Comparison of ENCODE assay signal across 16 mouse cellular contexts in genomic region chr6:146538661-146539060, GRCm38 (mm10). TPM values are rescaled to one million over a fixed set of nuclear protein-coding genes. Genes with fewer than 3 reads are reported as not detected.
DNase-seq lines count a peak whose midpoint lies in the region; ATAC-seq lines count a peak whose summit lies in the region.
"Had no signal": no experiment of that assay in that cellular context is flagged by ENCODE, and none has a peak within 500 bp of the region (broad histone marks: within the 10 kb centered on the region; RNA-seq: fewer than 3 reads in every experiment).

No protein-coding gene starts in this region.

- WGBS in heart, embryonic 16.5 days: 35% methylated on average over 4 of the region's 4 CpGs

- no peaks in the 10 kb centered on the region for H3K27me3 ChIP-seq in heart, embryonic 16.5 days (ENCODE audit: control insufficient read depth, insufficient read depth, low read length)
- H3K27me3 ChIP-seq: embryonic facial prominence, embryonic 13.5 days; hindbrain, embryonic 13.5 days; intestine, embryonic 15.5 days; kidney, embryonic 15.5 days; neural tube, embryonic 13.5 days had no signal

- H3K36me3 ChIP-seq in heart, embryonic 16.5 days (ENCODE audit: control insufficient read depth, insufficient read depth): no peaks in the 10 kb centered on the region
- H3K36me3 ChIP-seq: embryonic facial prominence, embryonic 13.5 days; hindbrain, embryonic 13.5 days; intestine, embryonic 15.5 days; kidney, embryonic 15.5 days; neural tube, embryonic 13.5 days had no signal

- H3K27ac ChIP-seq in heart, embryonic 16.5 days (ENCODE audit: low read length): peak overlapping the region; percentile 68
- H3K27ac ChIP-seq: embryonic facial prominence, embryonic 13.5 days; hindbrain, embryonic 13.5 days; intestine, embryonic 15.5 days; kidney, embryonic 15.5 days; neural tube, embryonic 13.5 days had no signal

- peaks cover 5% of the 10 kb centered on the region for H3K9me3 ChIP-seq in heart, embryonic 16.5 days (replicated peaks; ENCODE audit: control insufficient read depth, low read length)
- H3K9me3 ChIP-seq: embryonic facial prominence, embryonic 13.5 days; hindbrain, embryonic 13.5 days; intestine, embryonic 15.5 days; kidney, embryonic 15.5 days; neural tube, embryonic 13.5 days had no signal

- intact Hi-C loops in heart, postnatal 25 days (cut with DNase I): no loop called here
- intact Hi-C loops in left cerebral cortex, postnatal 10 days (cut with DNase I): no loop called here

- peaks cover 14% of the 10 kb centered on the region for H3K4me1 ChIP-seq in heart, embryonic 16.5 days (ENCODE audit: control insufficient read depth, insufficient read depth, low read length)
- H3K4me1 ChIP-seq: embryonic facial prominence, embryonic 13.5 days; hindbrain, embryonic 13.5 days; intestine, embryonic 15.5 days; kidney, embryonic 15.5 days; neural tube, embryonic 13.5 days had no signal

- no peak overlapping the region for H3K4me3 ChIP-seq in heart, embryonic 16.5 days (ENCODE audit: low read length)
- H3K4me3 ChIP-seq: embryonic facial prominence, embryonic 13.5 days; hindbrain, embryonic 13.5 days; intestine, embryonic 15.5 days; kidney, embryonic 15.5 days; neural tube, embryonic 13.5 days had no signal

- H3K4me2 ChIP-seq in heart, embryonic 16.5 days (ENCODE audit: low read depth, low read length): no peak overlapping the region
- H3K4me2 ChIP-seq: embryonic facial prominence, embryonic 13.5 days; hindbrain, embryonic 13.5 days; intestine, embryonic 15.5 days; kidney, embryonic 15.5 days; liver, embryonic 11.5 days; neural tube, embryonic 13.5 days had no signal

- ATAC-seq in heart, embryonic 16.5 days (replicated peaks; ENCODE audit: extremely low read depth, insufficient read depth, low FRiP score): peak; percentile 18; the same call in 1 of the 2 replicates
- no peak for ATAC-seq in megakaryocyte-erythroid progenitor cell, adult 5-6 weeks (replicated peaks; ENCODE audit: low FRiP score, low TSS enrichment, poor library complexity, severe bottlenecking)
- ATAC-seq: forebrain, embryonic 16.5 days; intestine, embryonic 15.5 days had no signal

- DNase-seq in heart, adult 18-20 months: peak; percentile 35 to 36
- no peak for DNase-seq in heart, postnatal 25 days (ENCODE audit: low spot score)
- peak; percentile 30 for DNase-seq in 3T3-L1 (ENCODE audit: low read depth, low spot score)
- DNase-seq in NIH3T3 (ENCODE audit: low read depth): peak; percentile 40
- DNase-seq in left cerebral cortex, postnatal 10 days (ENCODE audit: extremely low spot score in 1 of 2, low spot score in 2 of 2): no peak
- DNase-seq: lung, postnatal 10 days; thymus, postnatal 36 days had no signal

- H3K9ac ChIP-seq in heart, embryonic 16.5 days (ENCODE audit: low read length): no peak overlapping the region
- H3K9ac ChIP-seq: embryonic facial prominence, embryonic 13.5 days; hindbrain, embryonic 13.5 days; intestine, embryonic 15.5 days; kidney, embryonic 15.5 days; neural tube, embryonic 13.5 days had no signal

RNA-seq across cellular contexts. Expression of gene Itpr2, which starts 36.6 kb away (rescaled TPM):
- 10 to 100 TPM; 16.9 to 25.3 TPM for total RNA-seq in heart, adult 18-20 months (2021)
- total RNA-seq in heart, postnatal 25 days (2021): 10 to 100 TPM; 23.6 to 24.9 TPM
- polyA plus RNA-seq in heart, embryonic 16.5 days (2015; fragmentation: Nextera tagmentation; extraction: Ambion mirVana): 39.4 and 49.4 TPM in 2 replicates
- total RNA-seq in megakaryocyte-erythroid progenitor cell, adult 5-6 weeks (2014; fragmentation: Nextera tagmentation): 10.1 and 14.2 TPM in 2 replicates
- 8.6 and 9.3 TPM in 2 replicates for total RNA-seq in megakaryocyte-erythroid progenitor cell, adult 5-6 weeks (2017)
- total RNA-seq in left cerebral cortex, postnatal 10 days (2021): 10 to 100 TPM; 17.0 to 19.3 TPM

RNA-seq across cellular contexts. Expression of gene Fgfr1op2, which starts 38.3 kb away (rescaled TPM):
- 10 to 100 TPM; 64.8 to 73.0 TPM for total RNA-seq in heart, adult 18-20 months (2021)
- 10 to 100 TPM; 65.2 to 67.2 TPM for total RNA-seq in heart, postnatal 25 days (2021)
- polyA plus RNA-seq in heart, embryonic 16.5 days (2015; fragmentation: Nextera tagmentation; extraction: Ambion mirVana): 89.3 and 104 TPM in 2 replicates
- 127 and 129 TPM in 2 replicates for total RNA-seq in megakaryocyte-erythroid progenitor cell, adult 5-6 weeks (2014; fragmentation: Nextera tagmentation)
- total RNA-seq in megakaryocyte-erythroid progenitor cell, adult 5-6 weeks (2017): 205 and 208 TPM in 2 replicates
- 10 to 100 TPM; 47.2 to 50.3 TPM for total RNA-seq in left cerebral cortex, postnatal 10 days (2021)

RNA-seq across cellular contexts. Expression of gene Ints13, which starts 39.0 kb away (rescaled TPM):
- total RNA-seq in heart, adult 18-20 months (2021): 10 to 100 TPM; 13.7 to 20.1 TPM
- 10 to 100 TPM; 20.7 to 21.3 TPM for total RNA-seq in heart, postnatal 25 days (2021)
- polyA plus RNA-seq in heart, embryonic 16.5 days (2015; fragmentation: Nextera tagmentation; extraction: Ambion mirVana): 51.0 and 59.1 TPM in 2 replicates
- 119 and 125 TPM in 2 replicates for total RNA-seq in megakaryocyte-erythroid progenitor cell, adult 5-6 weeks (2014; fragmentation: Nextera tagmentation)
- total RNA-seq in megakaryocyte-erythroid progenitor cell, adult 5-6 weeks (2017): 173 and 221 TPM in 2 replicates
- 10 to 100 TPM; 29.4 to 34.4 TPM for total RNA-seq in left cerebral cortex, postnatal 10 days (2021)

Comparison
In these comparisons a context has a peak if more than half of its experiments do, and no peak if none do; other contexts are left out.
1. DNase-seq: peak in heart, adult 18-20 months (2 of 2), 3T3-L1 (single experiment) and NIH3T3 (single experiment); none in heart, postnatal 25 days (single experiment) and left cerebral cortex, postnatal 10 days (0 of 2).